Mouse (Mus musculus) retina, adult 2 months (tissue): ENCODE data around the gene Ripor2.

ENCODE experiments used
- DNase-seq: peaks from one replicate; pipeline ENCODE4 v3.0.0-alpha.2; 2012; ENCODE audit warnings: low read depth, low spot score

Ripor2 gene

DNA sequence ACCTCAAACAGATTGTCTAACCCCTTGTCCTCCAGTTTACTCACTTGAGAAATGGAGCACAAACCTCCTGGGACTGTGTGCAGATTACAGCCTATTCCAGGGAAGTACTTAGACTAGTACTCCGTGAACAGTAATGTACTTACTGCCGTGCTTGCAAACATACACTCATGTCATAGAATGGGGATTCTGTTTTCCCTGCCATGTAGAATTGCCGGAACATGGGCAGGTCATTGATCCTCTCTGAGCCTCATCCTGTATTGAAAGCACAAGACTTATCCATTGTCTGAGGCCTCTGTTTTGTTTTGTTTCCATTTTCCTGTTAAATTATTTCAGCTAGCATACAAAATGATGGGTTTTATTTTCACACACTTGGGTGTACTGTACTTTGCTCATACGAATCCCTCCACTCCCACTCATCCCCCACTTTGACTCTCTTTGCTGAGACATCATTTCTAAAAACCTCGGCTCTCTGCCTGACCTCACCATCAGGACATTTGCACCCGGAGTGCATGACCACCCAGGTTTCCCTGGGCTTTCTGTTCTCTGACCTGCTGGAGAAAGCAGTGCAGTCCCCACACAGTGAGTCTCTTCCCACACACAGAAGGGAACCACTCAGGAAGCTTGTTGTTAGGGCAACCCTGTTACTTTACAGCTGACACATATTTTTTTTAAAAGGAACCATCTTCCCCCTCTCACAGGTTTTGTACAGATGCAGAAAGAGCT, 35.2 kb downstream of the Ripor2 start:
- DNase-seq, result no peak

DNA sequence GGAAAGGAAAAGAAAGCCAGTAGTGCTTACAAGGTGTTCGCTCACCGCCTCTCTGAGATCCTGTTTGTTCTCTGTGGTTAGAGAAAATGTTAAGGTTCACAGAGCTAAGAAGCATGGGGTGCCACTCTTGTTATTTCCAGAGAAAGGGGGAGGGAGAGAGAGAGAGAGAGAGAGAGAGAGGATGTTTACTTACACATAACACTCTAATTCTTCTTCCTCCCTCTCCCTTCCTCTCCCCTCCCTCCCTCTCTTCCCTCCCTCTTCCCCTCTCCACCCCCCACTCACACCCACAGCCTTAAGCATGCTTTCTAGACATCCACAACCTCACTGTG, 35.8 kb downstream of the Ripor2 start:
- no peak for DNase-seq

DNA sequence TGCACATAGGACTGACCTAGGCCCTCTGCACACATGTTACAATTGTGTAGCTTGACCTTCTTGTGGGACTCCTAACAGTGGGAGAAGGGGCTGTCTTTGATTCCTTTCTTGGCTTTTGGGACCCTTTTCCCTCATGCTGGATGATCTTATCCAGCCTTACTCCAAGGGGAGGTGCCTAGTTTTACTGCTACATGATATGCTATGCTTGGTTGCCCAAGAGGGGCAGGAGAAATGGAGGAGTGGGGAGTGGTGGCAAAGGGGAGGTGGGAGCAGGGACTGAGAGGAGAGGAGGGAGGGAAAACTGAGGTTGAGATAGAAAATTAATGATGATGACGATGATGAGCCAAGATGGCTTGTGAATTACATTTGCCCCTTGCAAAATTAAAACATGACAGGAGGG, 37.7 kb downstream of the Ripor2 start:
- DNase-seq, result no peak

DNA sequence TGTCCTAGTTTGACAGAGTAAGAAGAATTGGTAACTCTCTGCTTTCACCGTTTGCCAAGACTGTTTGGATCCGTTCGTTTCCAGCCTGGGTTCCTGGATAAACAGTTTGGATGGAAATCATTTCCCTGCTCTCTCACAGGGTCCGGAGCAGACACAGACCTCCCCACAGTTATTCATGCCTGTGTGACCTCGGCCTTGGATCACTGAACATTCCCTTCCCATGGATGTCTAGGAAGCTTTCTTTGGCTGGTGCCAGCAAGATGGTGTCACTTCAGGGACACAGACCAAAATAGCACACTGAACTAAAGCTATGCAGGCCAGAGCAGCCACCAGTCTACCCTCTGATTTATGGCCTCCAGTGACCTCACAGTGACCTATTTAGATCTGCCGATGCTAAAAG, 38.5 kb downstream of the Ripor2 start:
- DNase-seq, result no peak

DNA sequence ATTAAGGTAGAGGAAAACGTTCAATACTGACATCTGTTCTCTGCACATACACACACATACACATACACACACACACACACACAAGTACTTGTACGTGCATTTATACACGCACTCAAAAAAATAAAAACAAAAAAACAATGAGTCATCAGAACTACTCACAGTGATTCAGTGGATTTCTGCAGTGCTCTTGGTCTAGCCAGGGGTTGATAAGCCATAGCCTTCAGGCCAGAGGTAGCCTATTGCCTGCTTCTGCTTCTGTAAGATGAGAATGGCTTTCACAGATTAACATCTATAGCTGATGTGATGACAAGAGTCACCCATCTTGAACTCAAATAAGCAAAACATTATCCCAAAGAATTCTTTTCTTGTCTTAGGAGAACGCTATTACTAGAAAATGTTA, 41.6 kb downstream of the Ripor2 start:
- DNase-seq, result no peak

DNA sequence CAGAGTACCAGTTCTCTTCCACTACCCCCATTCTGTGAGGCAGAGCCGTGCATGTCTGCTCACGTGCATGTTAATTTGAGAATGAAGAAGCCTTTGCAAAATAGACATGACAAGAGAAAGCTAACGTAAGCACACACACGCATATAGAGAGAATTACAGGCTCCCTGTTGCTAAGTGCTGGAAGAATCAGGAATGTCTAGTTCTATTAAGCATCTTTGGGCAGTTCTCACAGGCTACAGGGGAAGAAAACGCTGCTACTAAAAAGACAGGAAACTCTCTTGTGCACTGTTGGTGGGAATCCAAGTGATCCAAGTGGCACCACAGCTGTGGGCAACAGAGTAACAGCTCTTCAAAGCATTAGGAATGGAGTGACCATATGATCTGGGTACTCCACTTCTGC, 43.1 kb downstream of the Ripor2 start:
- no peak for DNase-seq

DNA sequence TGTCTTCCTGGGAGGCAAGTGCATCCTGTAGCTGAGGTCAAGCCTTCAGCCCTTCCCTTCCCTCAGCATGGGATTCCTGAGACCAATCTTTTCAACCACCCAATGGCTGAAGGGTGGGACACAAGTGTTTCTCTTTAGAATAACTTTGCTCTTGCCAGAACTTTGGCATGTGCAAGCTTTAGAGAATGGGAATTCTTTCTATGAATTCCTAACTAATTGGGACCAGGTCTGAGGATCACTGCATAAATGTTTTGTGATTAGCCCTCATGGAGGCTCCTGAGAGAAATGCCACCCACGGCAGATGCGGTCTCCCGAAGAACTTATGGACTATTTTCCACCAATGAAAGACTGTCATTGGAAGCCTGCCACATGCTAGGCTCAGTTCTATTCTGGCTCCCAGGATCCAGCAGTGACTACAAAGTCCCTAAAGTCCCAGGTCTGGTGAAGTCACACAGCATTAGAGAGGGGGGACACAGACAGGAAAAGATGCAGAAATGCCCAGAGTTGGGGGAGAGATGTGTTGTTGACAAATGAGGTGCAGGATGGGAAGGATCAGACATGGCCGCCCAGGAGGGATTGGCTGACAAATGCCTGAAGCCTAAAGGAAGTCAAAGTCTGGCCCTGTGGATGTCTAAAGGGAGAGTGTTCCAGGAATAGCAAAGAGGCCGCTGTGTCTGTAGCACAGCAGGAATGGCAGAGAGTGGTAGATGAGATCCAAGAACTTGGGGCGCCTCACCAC, 44.9 kb downstream of the Ripor2 start:
- DNase-seq, result no peak

DNA sequence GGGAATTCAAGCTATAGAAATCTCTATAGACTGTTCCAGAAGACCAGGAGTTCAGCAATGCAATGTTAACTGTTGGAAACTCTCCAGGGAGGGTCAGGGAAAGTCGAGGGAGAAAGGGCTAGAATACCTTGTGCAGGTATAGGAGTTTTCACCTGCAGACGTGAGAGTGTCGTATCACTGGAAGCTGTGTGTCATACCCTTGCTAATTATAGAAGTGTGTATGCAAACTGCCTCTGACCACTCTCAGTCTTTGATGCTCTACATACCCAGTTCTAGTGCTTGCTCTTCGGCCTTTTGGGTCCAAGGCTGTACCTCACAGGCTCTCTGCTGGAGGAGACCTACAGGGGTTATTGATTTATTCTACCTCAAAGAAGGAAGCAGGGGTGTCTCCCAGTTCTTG, 46.2 kb downstream of the Ripor2 start:
- DNase-seq, result no peak

DNA sequence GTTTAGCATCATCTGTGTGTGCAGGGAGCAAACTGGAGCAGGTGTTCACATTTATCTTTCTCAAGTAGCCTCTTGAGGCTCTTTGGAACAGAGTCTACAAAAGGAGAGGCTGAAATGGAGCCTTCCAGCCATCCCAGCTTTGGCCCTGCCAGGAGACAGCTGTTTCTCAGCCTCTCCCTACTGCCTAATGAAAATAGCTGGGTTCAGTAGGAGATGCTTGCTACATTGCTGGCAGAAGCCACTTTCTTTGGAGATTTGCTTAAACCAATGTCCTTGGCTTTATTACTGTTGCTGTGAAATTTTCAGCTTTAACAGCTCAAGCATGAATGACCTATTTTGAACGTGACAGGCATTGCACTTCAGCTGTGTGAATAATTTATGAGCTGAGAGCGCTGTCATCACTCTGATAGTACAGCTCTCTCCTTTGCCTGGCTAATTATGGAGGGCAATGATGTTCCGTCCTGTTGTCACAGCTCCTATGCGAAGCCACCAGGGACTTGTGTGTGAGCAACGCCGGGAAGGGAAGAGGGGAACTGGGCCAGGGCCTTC, 47.2 kb downstream of the Ripor2 start:
- no peak for DNase-seq

DNA sequence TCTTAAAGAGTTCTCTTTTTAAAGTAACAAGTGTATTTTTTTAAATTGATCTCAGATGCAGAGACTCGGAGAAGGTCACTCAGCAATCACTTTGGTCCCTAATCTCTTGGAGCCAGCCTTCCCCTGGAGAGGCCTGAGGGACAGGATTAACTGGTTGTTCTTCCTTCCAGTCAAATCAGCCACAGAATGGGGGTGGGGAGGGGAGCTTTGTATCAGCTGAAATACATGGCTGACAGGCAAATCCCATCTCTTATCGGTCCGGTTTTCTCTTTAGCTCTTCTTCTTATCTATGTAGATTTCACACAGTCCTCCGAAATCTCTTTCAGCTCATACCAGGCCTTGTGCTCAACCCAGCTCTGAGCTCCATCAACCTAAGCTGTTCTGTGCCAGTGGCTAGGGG, 48.4 kb downstream of the Ripor2 start:
- DNase-seq, result no peak

DNA sequence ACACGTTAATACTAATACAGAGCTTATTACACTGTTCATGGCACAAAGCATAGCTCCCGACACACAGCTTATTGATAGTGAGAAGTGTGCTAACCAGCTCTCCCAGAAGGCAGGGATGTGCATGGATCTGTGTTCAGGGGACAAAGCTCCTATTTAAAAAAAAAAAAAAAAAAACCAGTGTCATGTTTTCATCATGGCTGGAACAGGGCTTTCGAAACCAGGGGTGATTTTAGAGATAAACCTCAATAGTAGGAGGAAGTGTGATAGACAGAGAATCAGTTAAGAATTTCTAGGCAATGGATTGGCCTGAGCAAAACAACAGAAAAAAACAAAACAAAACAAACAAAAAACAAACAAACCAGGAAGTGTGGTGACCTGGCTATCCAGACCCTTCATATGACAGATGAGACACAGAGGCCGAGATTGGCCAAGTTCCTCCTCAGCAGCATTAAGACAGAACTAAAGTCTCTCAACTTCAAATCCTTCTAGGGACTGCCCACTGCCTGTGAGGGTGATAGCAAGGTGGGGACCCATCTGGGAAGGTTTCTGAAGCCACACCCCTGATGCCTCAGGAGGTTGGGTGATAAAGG, 51.1 kb downstream of the Ripor2 start:
- DNase-seq, result no peak

DNA sequence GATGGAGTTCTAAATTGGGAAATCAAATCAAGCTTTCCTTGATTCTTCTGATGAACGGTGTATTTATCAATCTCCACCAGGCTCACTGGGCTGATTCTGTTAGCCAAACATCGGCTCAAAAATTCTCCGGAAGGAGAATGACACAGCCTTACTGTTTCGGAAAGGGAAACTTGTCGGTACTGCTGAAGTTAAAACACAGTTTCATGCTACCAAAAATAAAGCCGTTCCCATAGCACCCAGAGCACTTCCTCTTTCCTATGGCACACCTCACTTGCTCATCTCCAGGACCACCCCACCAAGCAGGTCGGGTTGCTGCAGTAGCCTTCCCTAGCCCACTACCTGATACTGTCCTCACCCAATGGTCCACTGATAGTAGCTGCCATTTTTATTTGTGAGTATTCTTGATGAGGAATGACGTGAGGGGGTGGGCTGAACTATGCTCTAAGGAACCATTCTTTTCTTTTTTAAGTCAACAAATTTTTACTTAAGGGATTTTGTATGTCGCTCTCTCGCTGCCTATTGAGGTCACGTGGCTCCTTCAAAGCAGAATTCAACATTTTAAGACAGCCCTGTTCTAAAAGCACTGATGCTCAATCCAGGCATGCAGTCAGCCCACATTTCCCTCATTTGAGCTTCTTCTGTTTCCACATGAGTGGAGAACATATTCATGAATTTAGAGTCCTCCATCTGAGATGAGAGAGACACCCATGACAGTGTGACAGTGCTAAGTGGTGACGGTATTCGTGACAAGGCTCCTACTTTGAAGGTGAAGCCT, 52.5 kb downstream of the Ripor2 start:
- DNase-seq, result no peak

DNA sequence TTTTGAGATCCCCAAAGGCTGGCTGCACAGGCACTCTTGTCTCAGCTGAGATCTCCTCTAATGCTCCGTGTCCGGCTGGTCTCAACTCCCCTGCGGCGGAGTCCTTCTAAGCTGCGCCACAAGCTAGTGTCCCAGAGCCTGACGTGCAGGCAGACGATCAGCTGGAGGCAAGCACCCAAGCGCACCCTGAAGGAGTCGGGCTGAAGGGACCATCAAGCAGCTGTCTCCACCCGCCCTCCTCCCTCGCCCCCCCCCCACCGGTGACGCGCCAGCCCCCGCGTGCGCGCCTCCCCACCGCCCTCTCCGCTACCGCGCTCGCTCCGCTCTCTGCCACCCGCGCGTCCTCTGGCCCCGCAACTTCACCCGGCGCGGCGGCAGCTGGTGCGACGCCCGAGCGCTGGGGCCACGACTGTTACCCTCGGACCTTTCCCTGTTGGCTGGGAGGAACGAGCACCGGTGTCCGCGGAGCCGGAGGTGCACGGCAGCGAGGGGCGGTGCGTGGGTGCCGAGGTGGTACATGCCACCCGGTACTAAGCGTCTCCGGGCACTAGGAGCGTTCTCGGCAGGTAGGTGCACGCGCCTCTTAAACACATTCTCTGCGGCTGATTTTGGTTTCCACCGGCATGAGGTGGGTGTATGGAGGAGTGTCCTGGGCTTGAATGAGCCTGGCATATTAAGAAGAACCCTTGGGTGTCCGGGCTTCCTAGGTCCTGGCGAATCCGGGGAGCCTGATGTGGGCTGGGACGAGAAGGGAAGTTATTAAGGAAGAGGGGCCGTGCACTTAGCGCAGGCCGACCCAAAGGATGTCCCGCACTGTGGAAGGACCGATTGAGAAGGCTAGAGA, 56.6 kb downstream of the Ripor2 start:
- DNase-seq, result no peak

DNA sequence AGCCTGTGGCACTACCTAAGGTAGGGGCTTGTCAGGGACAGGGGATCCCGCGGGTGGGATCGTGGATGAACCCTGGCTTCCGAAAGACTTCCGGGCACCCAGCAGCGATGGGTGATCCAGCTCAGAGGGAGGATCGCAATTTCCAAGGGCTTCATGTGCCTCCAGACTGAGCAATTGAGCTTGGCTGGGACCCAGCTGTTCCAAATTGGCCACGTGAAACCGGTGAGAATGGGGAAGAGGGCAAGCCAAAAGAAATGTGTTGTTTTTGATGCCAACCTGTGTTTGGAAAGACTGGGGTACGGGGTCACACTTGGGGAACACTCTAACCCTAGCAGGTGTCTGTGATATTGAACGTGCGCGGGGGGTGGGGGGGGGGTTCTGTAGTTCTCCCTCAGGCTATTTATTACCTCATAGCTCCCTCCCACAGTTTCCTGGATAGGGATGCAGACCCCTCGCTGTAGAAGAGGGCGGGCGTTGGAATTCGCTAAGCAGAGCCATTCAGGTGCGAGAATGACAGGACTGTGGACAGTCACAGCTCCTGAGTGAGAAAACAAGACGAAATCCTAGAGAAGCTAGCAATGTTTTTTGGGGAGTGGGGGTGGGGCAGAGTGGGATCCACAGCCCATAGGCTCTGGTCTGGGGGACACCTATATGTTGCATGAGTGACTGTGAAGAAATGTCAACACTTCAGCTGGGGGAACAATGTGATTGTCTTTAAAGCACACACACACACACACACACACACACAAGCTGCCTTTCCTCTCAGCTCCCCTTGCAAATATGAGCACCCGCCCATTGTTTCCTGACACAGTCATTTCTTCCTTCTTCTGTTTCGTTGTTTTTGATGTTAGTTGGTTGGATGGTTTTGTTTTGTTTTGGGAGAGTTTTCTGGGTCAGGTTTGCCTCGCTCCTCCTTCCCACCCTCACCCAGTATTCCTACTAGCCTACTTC, 57.5 kb downstream of the Ripor2 start:
- DNase-seq, result no peak

DNA sequence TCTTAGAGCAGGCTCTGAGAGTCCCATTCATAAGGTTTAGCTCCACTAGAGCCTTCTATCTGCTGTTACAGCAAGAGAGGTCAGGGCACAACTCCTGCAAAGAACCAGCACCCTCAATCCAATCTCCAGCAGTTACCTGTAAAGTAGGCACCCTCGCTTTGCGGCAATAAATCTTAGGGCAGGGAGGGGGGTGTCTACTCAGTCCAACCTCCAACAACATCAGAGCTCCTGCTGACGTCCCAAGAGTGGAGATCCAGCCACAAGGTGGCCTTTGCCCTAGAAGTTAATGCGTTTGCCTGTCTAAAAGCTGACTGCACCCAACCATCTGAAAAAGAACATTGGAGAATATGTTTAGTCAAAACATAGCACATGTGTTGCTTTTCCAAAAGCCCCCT, 58.2 kb downstream of the Ripor2 start:
- no peak for DNase-seq

DNA sequence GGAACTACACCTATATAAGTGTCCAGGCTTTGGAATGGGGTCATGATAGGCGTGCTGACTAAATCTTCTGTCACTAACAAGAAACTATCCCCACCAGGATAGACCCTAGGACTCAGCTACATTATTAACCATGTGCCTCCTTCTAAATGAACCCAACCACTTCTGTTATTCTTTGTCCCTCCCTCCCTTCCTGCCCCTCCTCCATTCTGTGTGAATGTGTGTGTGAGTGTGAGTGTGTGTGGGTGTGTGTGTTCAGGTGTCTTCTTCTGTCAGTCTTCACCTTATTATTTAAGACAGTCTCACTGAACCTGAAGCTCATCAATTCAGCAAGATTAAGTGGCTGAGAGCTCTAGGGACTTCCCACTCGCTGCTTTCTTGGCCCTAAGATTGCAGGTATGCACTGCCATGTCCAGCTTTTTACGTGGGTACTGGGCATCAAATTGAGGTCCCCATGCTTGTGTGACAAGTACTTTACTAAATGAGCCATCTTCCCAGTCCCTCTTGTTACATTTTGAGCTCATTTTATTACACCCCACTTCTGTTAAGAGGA, 58.9 kb downstream of the Ripor2 start:
- no peak for DNase-seq

DNA sequence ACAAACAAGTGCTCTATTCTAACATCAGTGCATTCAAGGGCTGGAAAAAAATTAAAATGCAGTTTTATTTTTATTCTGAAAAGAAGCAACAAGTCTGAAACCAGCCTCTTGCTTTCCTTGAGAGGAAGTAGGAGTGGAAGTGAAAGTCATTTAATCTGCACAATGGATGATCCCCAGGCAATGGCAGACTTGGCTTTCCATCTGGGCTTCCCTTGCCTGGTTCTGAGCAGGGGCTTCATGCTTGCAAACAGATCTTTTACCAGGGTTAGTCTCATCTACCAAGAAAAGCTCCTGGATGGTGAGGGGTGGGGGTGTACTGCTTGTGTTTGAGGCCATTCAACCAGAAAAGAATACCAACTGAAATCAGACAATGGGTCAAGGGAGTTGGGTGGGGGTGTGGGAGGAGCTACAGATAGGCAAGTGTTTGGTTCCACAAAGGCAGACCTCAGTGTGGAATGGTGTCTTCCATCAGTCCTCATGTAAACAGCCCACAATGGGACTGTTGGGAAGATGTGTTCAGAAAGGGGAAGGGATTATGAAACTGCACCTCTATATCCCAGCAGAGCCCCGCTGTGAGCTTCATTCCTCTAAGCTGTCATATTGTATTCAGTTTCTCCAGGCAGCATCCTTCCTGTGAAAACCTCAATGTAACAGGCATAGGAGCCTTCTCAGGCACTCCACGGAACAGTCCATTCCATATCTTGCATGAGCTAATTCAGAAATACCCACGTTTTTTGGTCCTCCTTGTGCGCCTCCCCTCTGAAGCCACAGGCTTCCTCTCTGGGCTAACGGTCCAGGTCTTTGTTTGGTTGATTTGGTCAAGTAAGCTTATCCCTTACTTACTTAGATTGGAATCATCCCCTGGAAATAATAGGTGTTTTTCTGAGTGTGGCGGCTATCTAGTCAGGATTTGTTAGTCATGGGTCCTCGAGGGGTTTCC, 59.8 kb downstream of the Ripor2 start:
- no peak for DNase-seq

DNA sequence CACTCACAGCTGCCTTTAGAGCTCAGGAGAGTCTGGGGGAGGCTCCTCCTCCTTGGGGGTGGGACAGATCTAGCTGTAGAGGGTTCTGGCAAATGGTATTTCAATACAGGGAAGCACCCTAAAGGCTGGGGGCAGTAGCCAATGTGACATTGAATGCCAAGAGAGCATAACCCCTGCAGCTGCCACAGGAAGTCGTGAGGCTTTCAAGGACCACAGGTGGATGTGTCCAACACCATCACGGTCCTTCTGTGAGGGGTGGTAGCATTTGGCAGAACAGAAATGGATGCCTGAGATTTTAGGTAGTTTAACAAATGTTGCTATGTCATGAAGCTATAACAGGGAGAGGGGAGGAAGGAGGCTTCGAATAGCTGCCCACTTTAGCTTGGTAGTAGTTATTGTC, 63.2 kb downstream of the Ripor2 start:
- DNase-seq, result no peak

DNA sequence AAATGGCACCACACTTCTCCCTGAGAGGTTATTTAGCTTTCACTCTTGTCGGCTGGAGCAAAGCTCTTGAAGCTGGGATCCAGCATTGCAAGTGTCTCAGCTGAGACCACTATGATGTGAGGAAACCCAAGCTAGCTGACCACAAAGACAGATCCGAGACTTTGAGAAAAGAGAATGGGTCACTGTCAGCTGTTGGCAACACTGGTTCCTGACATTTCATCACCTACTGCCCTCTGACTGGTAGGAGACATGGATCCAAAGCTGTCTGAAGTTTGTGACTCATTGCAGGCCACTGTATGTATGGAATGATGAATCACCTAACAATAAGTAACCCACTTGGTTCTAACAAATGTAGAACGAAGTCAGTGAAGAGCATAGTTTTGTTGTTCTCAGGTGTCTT, 64.3 kb downstream of the Ripor2 start:
- DNase-seq, result no peak
